Mouse (Mus musculus) spleen, adult 2 months (tissue): Measurements from ENCODE around the gene Adamts9.

Experiments used
- CTCF ChIP-seq: fragments of 200-500 bp; IDR thresholded peaks from 2 replicates; pipeline ENCODE4 v1.5.1; 2011; ENCODE audit warnings: mild to moderate bottlenecking, inconsistent platforms; ENCODE audit not compliant: insufficient read depth, insufficient read length, insufficient replicate concordance; ENCODE audit errors: extremely low read depth
- POLR2A ChIP-seq: fragments of 200-500 bp; IDR thresholded peaks from 2 replicates; pipeline ENCODE4 v1.6.1; 2011; ENCODE audit warnings: low read depth, low read length, inconsistent platforms

GRCm38 (mm10) chr6:92733651-92734050 is 209.6 kb downstream of the Adamts9 start:
- no peak for TF ChIP-seq CTCF
- no peak for TF ChIP-seq POLR2A
